Mouse (Mus musculus): ENCODE measurements around the gene Ankk1. TPM values are rescaled to one million over a fixed set of nuclear protein-coding genes. Genes with fewer than 3 reads are reported as not detected.

The Ankk1 gene
- not detected in 2 replicates for polyA plus RNA-seq (2012; rRNA removed)

GRCm38 (mm10) chr9:49426921-49427320, at the start of gene Ankk1:
Ankk1 (minus strand) TSS chr9:49427021.
- no peak within 1 kb of the TSS for H3K4me3 ChIP-seq (ENCODE audit: insufficient read depth, low read length)
- TF ChIP-seq POLR2A (IDR thresholded peaks at IDR 0.05; ENCODE audit: extremely low read depth, insufficient read depth, low read length): no peak
- TF ChIP-seq CTCF (IDR thresholded peaks at IDR 0.05; ENCODE audit: extremely low read depth, insufficient read depth, low read length): no peak
- no peaks in the 10 kb centered on the region; the same call in 1 of the 2 replicates for H3K4me1 ChIP-seq (ENCODE audit: control insufficient read depth, insufficient read depth, low read length)

GRCm38 (mm10) chr9:49472126-49472525, 45.3 kb upstream of the Ankk1 start:
- H3K4me1 ChIP-seq (ENCODE audit: control insufficient read depth, insufficient read depth, low read length): no peaks in the 10 kb centered on the region
- TF ChIP-seq CTCF (IDR thresholded peaks at IDR 0.05; ENCODE audit: extremely low read depth, insufficient read depth, low read length) (no peak), POLR2A (IDR thresholded peaks at IDR 0.05; ENCODE audit: extremely low read depth, insufficient read depth, low read length) (no peak)
- H3K4me3 ChIP-seq (ENCODE audit: insufficient read depth, low read length): no peak overlapping the region
- no peak overlapping the region for H3K27ac ChIP-seq (ENCODE audit: insufficient read depth, low read length)

More at GRCm38 (mm10) chr9:49426921-49427320, at the start of gene Ankk1:
- H3K27ac ChIP-seq (ENCODE audit: insufficient read depth, low read length): no peak within 1 kb of the TSS

GRCm38 (mm10) chr9:49470946-49471345, 44.1 kb upstream of the Ankk1 start:
- no peak overlapping the region for H3K4me3 ChIP-seq (ENCODE audit: insufficient read depth, low read length)
- no peak overlapping the region for H3K27ac ChIP-seq (ENCODE audit: insufficient read depth, low read length)
- no peak for TF ChIP-seq POLR2A (IDR thresholded peaks at IDR 0.05; ENCODE audit: extremely low read depth, insufficient read depth, low read length)
- TF ChIP-seq CTCF (IDR thresholded peaks at IDR 0.05; ENCODE audit: extremely low read depth, insufficient read depth, low read length): no peak
- no peaks in the 10 kb centered on the region for H3K4me1 ChIP-seq (ENCODE audit: control insufficient read depth, insufficient read depth, low read length)

- Histone ChIP-seq H3K27ac (ENCODE audit: insufficient read depth, low read length) (no peak overlapping the region), H3K4me3 (ENCODE audit: insufficient read depth, low read length) (no peak overlapping the region), H3K4me1 (ENCODE audit: control insufficient read depth, insufficient read depth, low read length) (no peaks in the 10 kb centered on the region)
- TF ChIP-seq POLR2A (IDR thresholded peaks at IDR 0.05; ENCODE audit: extremely low read depth, insufficient read depth, low read length) (no peak), CTCF (IDR thresholded peaks at IDR 0.05; ENCODE audit: extremely low read depth, insufficient read depth, low read length) (no peak)
These were observed 43.2 kb upstream of the Ankk1 start for GRCm38 (mm10) chr9:49470006-49470405.

DNA sequence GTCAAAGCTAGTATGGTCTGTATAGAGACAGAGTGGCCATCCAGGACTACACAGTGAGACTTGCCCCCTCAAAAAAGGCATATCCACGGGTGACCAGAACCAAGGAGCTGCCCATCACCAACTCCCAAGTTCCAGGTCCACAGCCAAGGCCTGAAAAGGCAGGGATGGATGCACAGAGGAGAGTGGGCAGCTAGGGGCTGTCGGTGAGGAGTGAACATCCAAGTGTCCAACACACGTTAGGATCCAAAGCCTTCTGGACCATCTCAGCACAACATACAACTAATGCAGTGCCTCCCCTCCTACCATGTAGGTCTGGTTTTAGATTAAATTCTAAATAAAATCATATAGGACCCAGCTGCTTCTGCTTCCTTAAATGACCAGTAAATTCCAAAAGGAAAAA, 29.3 kb upstream of the Ankk1 start:
- no peaks in the 10 kb centered on the region for H3K4me1 ChIP-seq (ENCODE audit: control insufficient read depth, insufficient read depth, low read length)
- H3K4me3 ChIP-seq (ENCODE audit: insufficient read depth, low read length): no peak overlapping the region
- H3K27ac ChIP-seq (ENCODE audit: insufficient read depth, low read length): no peak overlapping the region
- no peak for TF ChIP-seq CTCF (IDR thresholded peaks at IDR 0.05; ENCODE audit: extremely low read depth, insufficient read depth, low read length)
- TF ChIP-seq POLR2A (IDR thresholded peaks at IDR 0.05; ENCODE audit: extremely low read depth, insufficient read depth, low read length): no peak

GRCm38 (mm10) chr9:49452396-49452795, 25.6 kb upstream of the Ankk1 start:
- Histone ChIP-seq H3K27ac (ENCODE audit: insufficient read depth, low read length) (no peak overlapping the region), H3K4me1 (ENCODE audit: control insufficient read depth, insufficient read depth, low read length) (no peaks in the 10 kb centered on the region), H3K4me3 (ENCODE audit: insufficient read depth, low read length) (no peak overlapping the region)
- TF ChIP-seq POLR2A (IDR thresholded peaks at IDR 0.05; ENCODE audit: extremely low read depth, insufficient read depth, low read length) (no peak), CTCF (IDR thresholded peaks at IDR 0.05; ENCODE audit: extremely low read depth, insufficient read depth, low read length) (no peak)

GRCm38 (mm10) chr9:49450491-49450890, 23.7 kb upstream of the Ankk1 start:
- no peak overlapping the region for H3K4me3 ChIP-seq (ENCODE audit: insufficient read depth, low read length)
- no peak overlapping the region for H3K27ac ChIP-seq (ENCODE audit: insufficient read depth, low read length)
- TF ChIP-seq CTCF (IDR thresholded peaks at IDR 0.05; ENCODE audit: extremely low read depth, insufficient read depth, low read length) (no peak), POLR2A (IDR thresholded peaks at IDR 0.05; ENCODE audit: extremely low read depth, insufficient read depth, low read length) (no peak)
- H3K4me1 ChIP-seq (ENCODE audit: control insufficient read depth, insufficient read depth, low read length): no peaks in the 10 kb centered on the region

GRCm38 (mm10) chr9:49442621-49443020, 15.8 kb upstream of the Ankk1 start:
- H3K27ac ChIP-seq (ENCODE audit: insufficient read depth, low read length): no peak overlapping the region
- H3K4me1 ChIP-seq (ENCODE audit: control insufficient read depth, insufficient read depth, low read length): no peaks in the 10 kb centered on the region
- no peak overlapping the region for H3K4me3 ChIP-seq (ENCODE audit: insufficient read depth, low read length)
- TF ChIP-seq CTCF (IDR thresholded peaks at IDR 0.05; ENCODE audit: extremely low read depth, insufficient read depth, low read length): no peak
- no peak for TF ChIP-seq POLR2A (IDR thresholded peaks at IDR 0.05; ENCODE audit: extremely low read depth, insufficient read depth, low read length)

GRCm38 (mm10) chr9:49427478-49427877, 657 bp upstream of the Ankk1 start:
- TF ChIP-seq POLR2A (IDR thresholded peaks at IDR 0.05; ENCODE audit: extremely low read depth, insufficient read depth, low read length) (no peak), CTCF (IDR thresholded peaks at IDR 0.05; ENCODE audit: extremely low read depth, insufficient read depth, low read length) (no peak)
- Histone ChIP-seq H3K27ac (ENCODE audit: insufficient read depth, low read length) (no peak overlapping the region), H3K4me1 (ENCODE audit: control insufficient read depth, insufficient read depth, low read length) (no peaks in the 10 kb centered on the region; the same call in 1 of the 2 replicates), H3K4me3 (ENCODE audit: insufficient read depth, low read length) (no peak overlapping the region)

GRCm38 (mm10) chr9:49425585-49425984, 1.2 kb downstream of the Ankk1 start:
- H3K27ac ChIP-seq (ENCODE audit: insufficient read depth, low read length): no peak overlapping the region
- no peaks in the 10 kb centered on the region; the same call in 1 of the 2 replicates for H3K4me1 ChIP-seq (ENCODE audit: control insufficient read depth, insufficient read depth, low read length)
- H3K4me3 ChIP-seq (ENCODE audit: insufficient read depth, low read length): no peak overlapping the region
- TF ChIP-seq POLR2A (IDR thresholded peaks at IDR 0.05; ENCODE audit: extremely low read depth, insufficient read depth, low read length): no peak
- TF ChIP-seq CTCF (IDR thresholded peaks at IDR 0.05; ENCODE audit: extremely low read depth, insufficient read depth, low read length): no peak
